Mouse (Mus musculus) liver, postnatal 0 days (tissue): Measurements from ENCODE around the gene Dmbx1. TPM values are rescaled to one million over a fixed set of nuclear protein-coding genes. Genes with fewer than 3 reads are reported as not detected.

Experiments
- ATAC-seq: fragments of 200-750 bp; cut with Nextera tagmentation; 2 replicates; pipeline ENCODE4 v1.8.0; 2017; ENCODE audit warnings: mild to moderate bottlenecking, moderate library complexity
- DNase-seq: peaks from one replicate; pipeline ENCODE4 v3.0.0-alpha.2; 2016
- H3K27ac ChIP-seq: fragments of 300-500 bp; sonication (generic); 2 replicates; pipeline ENCODE4 v1.5.1; 2014; ENCODE audit warnings: antibody characterized with exemption, moderate library complexity, mild to moderate bottlenecking, low read depth
- H3K27me3 ChIP-seq: fragments of 300-500 bp; sonication (generic); 2 replicates; pipeline ENCODE4 v1.6.1; 2014; ENCODE audit warnings: low read length, control low read depth, mixed read lengths; ENCODE audit not compliant: insufficient read depth
- H3K36me3 ChIP-seq: fragments of 300-500 bp; sonication (generic); replicated peaks from 2 replicates; pipeline ENCODE4 v1.6.1; 2014; ENCODE audit warnings: mild to moderate bottlenecking, control low read depth, low read length, moderate library complexity, mixed read lengths; ENCODE audit not compliant: insufficient read depth
- H3K4me1 ChIP-seq: fragments of 300-500 bp; sonication (generic); 2 replicates; pipeline ENCODE4 v1.6.1; 2014; ENCODE audit warnings: antibody characterized with exemption, mild to moderate bottlenecking, control low read depth; ENCODE audit not compliant: insufficient read depth
- H3K4me2 ChIP-seq: fragments of 300-500 bp; sonication (generic); 2 replicates; pipeline ENCODE4 v1.6.1; 2014; ENCODE audit warnings: low read depth, mild to moderate bottlenecking, low read length, moderate library complexity, mixed read lengths
- H3K4me3 ChIP-seq: fragments of 300-500 bp; sonication (generic); 2 replicates; pipeline ENCODE4 v1.5.1; 2014; ENCODE audit warnings: low read depth, low read length
- H3K9ac ChIP-seq: fragments of 300-500 bp; sonication (generic); replicated peaks from 2 replicates; pipeline ENCODE4 v1.6.1; 2014; ENCODE audit warnings: mild to moderate bottlenecking, moderate library complexity
- H3K9me3 ChIP-seq: fragments of 300-500 bp; sonication (generic); 2 replicates; pipeline ENCODE4 v1.6.1; 2016; ENCODE audit warnings: mild to moderate bottlenecking, control low read depth, low read length, mixed read lengths
- CTCF ChIP-seq: sonication (generic); IDR thresholded peaks from 2 replicates; pipeline ENCODE4 v1.5.1; 2016; ENCODE audit warnings: antibody characterized with exemption, low read depth
- EP300 ChIP-seq: IDR thresholded peaks from 2 replicates; pipeline ENCODE4 v1.6.1; 2016; ENCODE audit warnings: antibody characterized with exemption, low read depth, mild to moderate bottlenecking
- WGBS: fragments of 180-500 bp; shearing (Covaris S2); extraction: QIAGEN DNeasy Blood & Tissue Kit; methylation state at CpG from one replicate; pipeline ENCODE4 v1.1.7; 2014; ENCODE audit not compliant: insufficient replicate concordance; 5-methylcytosine and 5-hydroxymethylcytosine counted together
- polyA plus RNA-seq: library from polyadenylated mRNA; unstranded; fragments of >200 nt; fragmentation: Nextera tagmentation; extraction: Ambion mirVana; gene quantifications from 2 replicates; pipeline ENCODE4 v1.2.1, GENCODE M21; 2015

Dmbx1 gene
- polyA plus RNA-seq, 1 experiment from 2014 or later, result not detected

GRCm38 (mm10) chr4:115980676-115981075 lies 41.0 kb upstream of the Dmbx1 start:
- Histone ChIP-seq H3K9me3 (no peaks in the 10 kb centered on the region), H3K4me1 (0 out of 2 replicates have a peak, but pooled peaks cover 8% of the 10 kb centered on the region), H3K4me2 (no peak overlapping the region), H3K4me3 (no peak overlapping the region), H3K27me3 (peaks cover 45% of the 10 kb centered on the region), H3K9ac (no peak overlapping the region), H3K27ac (no peak overlapping the region), H3K36me3 (no peaks in the 10 kb centered on the region)
- DNase-seq (peak; percentile 75), ATAC-seq (0 out of 2 replicates have a peak, but pooled peaks have one; percentile 47)
- TF ChIP-seq EP300, result no peak
- TF ChIP-seq CTCF, result peak; percentile 89
- WGBS, result 0% methylated on average over 8 of the region's 8 CpGs

DNA sequence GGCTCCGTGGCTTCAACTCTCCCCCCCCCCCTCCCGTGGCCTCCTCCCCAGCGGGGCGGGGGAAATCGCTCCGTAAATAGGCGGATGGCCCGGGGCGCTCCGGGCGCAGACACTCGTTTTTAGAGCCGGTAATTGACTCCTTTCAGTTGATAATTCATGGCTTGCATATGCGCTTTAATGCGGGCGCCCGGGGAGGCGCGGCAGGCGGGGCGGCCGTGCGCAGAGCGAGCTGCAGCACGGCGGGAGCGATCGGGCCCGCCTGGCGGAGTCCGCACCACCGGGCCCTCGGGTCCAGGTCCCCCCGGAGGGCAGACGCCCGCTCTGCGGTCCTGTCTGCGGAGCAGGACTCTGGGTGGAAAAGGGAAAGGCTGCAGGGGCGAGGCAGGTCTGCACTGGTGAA lies 39.7 kb upstream of the Dmbx1 start:
- Histone ChIP-seq H3K36me3 (no peaks in the 10 kb centered on the region), H3K27me3 (peaks cover 46% of the 10 kb centered on the region), H3K9ac (no peak overlapping the region), H3K4me3 (peak overlapping the region; percentile 26), H3K4me1 (0 out of 2 replicates have a peak, but pooled peaks cover 6% of the 10 kb centered on the region), H3K4me2 (peak overlapping the region; percentile 40), H3K27ac (no peak overlapping the region), H3K9me3 (no peaks in the 10 kb centered on the region)
- TF ChIP-seq EP300, result no peak
- no peak for TF ChIP-seq CTCF
- ATAC-seq (no peak), DNase-seq (no peak)
- WGBS, result 2% methylated on average over 34 of the region's 39 CpGs

DNA sequence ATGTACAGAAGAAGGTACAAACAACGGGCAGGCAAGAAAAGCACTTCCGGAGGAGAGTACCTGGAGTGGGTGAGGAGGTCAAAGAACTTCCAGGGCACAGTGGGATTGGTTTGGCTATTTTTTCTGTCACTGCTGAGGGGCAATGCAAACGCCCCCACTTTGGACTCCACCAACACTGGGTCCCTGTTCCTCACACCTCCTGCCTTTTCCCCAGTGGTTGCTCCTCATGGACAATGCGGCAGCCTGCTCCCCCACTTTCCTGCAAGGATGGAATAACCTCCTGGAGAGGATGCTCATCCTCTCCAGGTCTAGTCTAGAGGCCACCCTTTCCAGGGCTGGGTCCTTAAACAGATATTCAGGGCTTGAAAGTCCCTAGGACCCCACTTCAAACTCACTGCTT lies 39.2 kb upstream of the Dmbx1 start:
- Histone ChIP-seq H3K4me2 (no peak overlapping the region), H3K4me1 (0 out of 2 replicates have a peak, but pooled peaks cover 4% of the 10 kb centered on the region), H3K27ac (no peak overlapping the region), H3K9ac (no peak overlapping the region), H3K9me3 (no peaks in the 10 kb centered on the region), H3K27me3 (peaks cover 46% of the 10 kb centered on the region), H3K36me3 (no peaks in the 10 kb centered on the region), H3K4me3 (no peak overlapping the region)
- ATAC-seq, result no peak
- TF ChIP-seq EP300 (no peak), CTCF (no peak)
- DNase-seq, result no peak
- 30% methylated on average over 4 of the region's 4 CpGs for WGBS

DNA sequence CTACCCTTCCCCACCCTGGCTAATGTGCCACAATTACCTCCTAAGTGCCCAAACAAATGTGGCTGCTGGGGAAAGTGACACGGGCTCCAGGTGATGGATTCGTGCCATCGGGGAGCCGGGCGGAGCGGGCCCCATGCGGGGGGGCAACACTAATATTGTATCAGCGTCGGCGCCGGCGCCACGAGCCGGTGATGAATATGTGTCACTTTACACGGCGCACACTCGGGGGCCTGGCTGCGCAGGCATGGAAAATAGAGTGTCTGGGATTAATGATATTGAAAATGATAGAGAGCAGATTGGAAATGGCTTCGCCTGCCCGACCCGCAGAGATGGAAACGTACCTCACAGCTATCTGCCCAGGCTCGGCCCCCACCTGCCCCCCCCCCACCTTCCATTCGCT lies 32.8 kb upstream of the Dmbx1 start:
- Histone ChIP-seq H3K9me3 (no peaks in the 10 kb centered on the region), H3K4me1 (no peaks in the 10 kb centered on the region), H3K9ac (no peak overlapping the region), H3K36me3 (no peaks in the 10 kb centered on the region), H3K4me2 (no peak overlapping the region), H3K27me3 (peaks cover 33% of the 10 kb centered on the region), H3K4me3 (no peak overlapping the region), H3K27ac (no peak overlapping the region)
- DNase-seq (no peak), ATAC-seq (no peak)
- 57% methylated on average over 24 of the region's 24 CpGs for WGBS
- TF ChIP-seq CTCF, result no peak
- no peak for TF ChIP-seq EP300

- WGBS, result 9% methylated on average over 5 of the region's 5 CpGs
- ATAC-seq, result no peak
- Histone ChIP-seq H3K27me3 (peaks cover 58% of the 10 kb centered on the region), H3K4me1 (peaks cover 3% of the 10 kb centered on the region; the same call in 1 of the 2 replicates), H3K9me3 (no peaks in the 10 kb centered on the region), H3K4me3 (no peak overlapping the region), H3K4me2 (no peak overlapping the region), H3K9ac (no peak overlapping the region), H3K36me3 (no peaks in the 10 kb centered on the region), H3K27ac (no peak overlapping the region)
- DNase-seq, result peak; percentile 31
- TF ChIP-seq CTCF (no peak), EP300 (no peak)
Measured at GRCm38 (mm10) chr4:115964446-115964845, 24.7 kb upstream of the Dmbx1 start.

GRCm38 (mm10) chr4:115963751-115964150 lies 24.0 kb upstream of the Dmbx1 start:
- Histone ChIP-seq H3K27me3 (peaks cover 58% of the 10 kb centered on the region), H3K9ac (no peak overlapping the region), H3K36me3 (no peaks in the 10 kb centered on the region), H3K27ac (no peak overlapping the region), H3K4me3 (no peak overlapping the region), H3K9me3 (no peaks in the 10 kb centered on the region), H3K4me1 (peaks cover 3% of the 10 kb centered on the region; the same call in 1 of the 2 replicates), H3K4me2 (no peak overlapping the region)
- TF ChIP-seq EP300, result no peak
- TF ChIP-seq CTCF, result no peak
- ATAC-seq, result no peak
- 22% methylated on average over 6 of the region's 6 CpGs for WGBS
- no peak for DNase-seq
